Mouse (Mus musculus) left cerebral cortex, postnatal 10 days (tissue): ENCODE data around the gene Lrrc2. TPM values are rescaled to one million over a fixed set of nuclear protein-coding genes. Genes with fewer than 3 reads are reported as not detected.

Experiments
- DNase-seq, 2 experiments: peaks; one replicate each; pipeline ENCODE4 v3.0.0; 2021 to 2022; ENCODE audit warnings: low spot score in 2 of 2, mixed read lengths in 1 of 2; ENCODE audit errors: extremely low spot score in 1 of 2
- intact Hi-C: fragments of 180-260 bp; cut with DNase I; formaldehyde crosslinking; loops from one replicate; pipeline ENCODE4 v1.15.1; 2025
- total RNA-seq, 2 experiments: library from RNA; stranded (reverse); gene quantifications; 2 replicates each; pipeline ENCODE4 v1.2.3; 2021

The Lrrc2 gene
- total RNA-seq, 2 experiments from 2014 or later = 0.92 to 1.6 TPM

DNA sequence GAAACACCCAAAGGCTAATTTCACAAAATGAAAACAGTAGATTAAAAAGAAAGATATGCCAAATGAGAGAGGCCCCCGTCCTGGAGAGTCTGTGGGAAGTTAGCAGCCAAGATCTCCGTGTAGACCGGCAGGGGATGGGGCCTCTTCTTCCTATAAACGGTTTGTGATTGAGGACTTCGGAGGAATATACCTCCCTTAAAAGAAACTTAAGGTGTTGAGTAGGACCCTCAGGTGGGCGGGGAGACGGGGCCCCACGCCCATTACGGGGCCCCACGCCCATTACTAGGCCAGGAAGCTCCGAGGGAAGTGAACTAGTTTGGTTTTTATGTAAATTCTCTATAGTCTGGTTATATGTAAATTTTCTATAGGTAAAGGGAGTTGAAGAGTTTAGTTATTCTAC is 5.4 kb upstream of the Lrrc2 start, which contains the start of gene Tdgf1:
Gene Tdgf1 (minus strand): TSS at position 233 of the 400 bp plus-strand sequence.
- intact Hi-C loops = loop anchor here (10.0 kb wide), 1 partner anchor 221 kb away; no protein-coding TSS in a partner anchor
- no peak for DNase-seq

DNA sequence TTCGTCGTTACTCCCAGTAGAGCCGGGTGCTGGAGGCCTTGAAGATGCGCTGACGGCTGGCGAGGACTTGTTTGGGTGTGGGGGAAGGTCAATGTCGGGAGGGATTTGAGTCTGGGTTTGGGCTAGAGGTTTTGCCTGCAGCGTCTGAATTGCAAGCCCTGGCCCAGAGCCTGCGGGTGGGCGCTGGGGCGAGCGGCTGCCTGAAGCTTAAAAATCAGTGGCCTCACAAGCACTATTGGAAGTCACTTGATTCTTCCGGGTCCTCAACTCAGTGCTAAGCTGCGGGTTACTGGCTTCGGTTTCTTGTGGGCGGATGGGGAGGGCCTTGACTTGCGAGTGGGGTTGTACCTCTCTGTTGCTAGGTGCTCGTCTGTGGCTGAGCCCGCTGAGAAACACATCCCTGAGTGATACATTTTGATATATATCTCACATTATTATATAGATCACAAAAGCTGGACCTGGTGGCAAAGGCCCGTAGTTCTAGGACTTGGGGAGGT is 4.7 kb upstream of the Lrrc2 start:
- no peak for DNase-seq
- intact Hi-C loops = loop anchor here (10.0 kb wide), 1 partner anchor 222 kb away; no protein-coding TSS in a partner anchor

DNA sequence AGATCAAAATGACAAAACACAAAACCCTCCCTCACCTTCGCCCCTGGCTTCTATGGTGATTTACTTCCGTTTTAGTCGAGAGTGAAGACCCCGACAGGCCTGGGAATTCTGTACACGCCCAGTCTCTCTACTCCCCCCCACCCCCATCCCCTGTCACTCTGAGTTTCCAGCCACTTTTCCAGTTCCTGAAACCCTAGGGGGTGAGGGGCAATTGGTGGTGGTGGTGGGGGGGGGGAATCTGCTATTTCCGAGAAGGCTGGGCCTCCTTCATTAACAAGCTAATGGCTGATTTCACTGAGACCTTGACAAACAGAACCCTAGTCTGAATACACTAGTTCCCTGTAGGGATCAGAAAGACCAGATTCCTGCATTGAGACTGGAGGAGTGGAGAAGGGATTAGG is 4.1 kb upstream of the Lrrc2 start:
- intact Hi-C loops = loop anchor here (10.0 kb wide), 1 partner anchor 222 kb away; no protein-coding TSS in a partner anchor
- peak in 1 of 2 experiments; percentile 1 for DNase-seq

GRCm38 (mm10) chr9:110947900-110948299 is 3.4 kb upstream of the Lrrc2 start:
- intact Hi-C loops = loop anchor here (10.0 kb wide), 1 partner anchor 223 kb away; no protein-coding TSS in a partner anchor

DNA sequence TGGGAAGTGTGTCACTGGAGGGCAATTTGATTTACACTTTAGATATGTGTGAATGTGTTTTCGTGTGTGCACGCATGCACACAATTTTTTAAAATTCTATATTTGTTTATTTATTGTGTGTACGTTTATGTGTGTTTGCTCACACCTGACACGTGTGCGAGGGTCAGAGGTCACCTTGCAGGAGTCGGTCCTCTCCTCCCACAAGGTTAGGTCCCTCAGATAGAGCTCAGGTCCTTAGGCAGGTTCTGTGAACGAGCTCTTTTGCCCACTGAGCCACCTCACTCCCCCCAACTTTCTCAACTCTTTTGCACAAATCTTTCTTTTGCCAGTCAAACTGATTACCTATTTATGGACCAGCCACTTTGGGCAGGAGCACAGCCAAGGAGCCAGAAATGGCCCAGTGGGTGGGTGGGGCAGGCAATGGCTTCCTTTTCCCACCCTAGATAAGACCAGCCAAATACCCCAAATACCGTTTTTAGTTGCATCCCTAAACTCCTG is 2.5 kb upstream of the Lrrc2 start:
- intact Hi-C loops = loop anchor here (10.0 kb wide), 1 partner anchor 224 kb away; no protein-coding TSS in a partner anchor

More at GRCm38 (mm10) chr9:110947900-110948299, 3.4 kb upstream of the Lrrc2 start:
- peak in 1 of 2 experiments; percentile 1 for DNase-seq

DNA sequence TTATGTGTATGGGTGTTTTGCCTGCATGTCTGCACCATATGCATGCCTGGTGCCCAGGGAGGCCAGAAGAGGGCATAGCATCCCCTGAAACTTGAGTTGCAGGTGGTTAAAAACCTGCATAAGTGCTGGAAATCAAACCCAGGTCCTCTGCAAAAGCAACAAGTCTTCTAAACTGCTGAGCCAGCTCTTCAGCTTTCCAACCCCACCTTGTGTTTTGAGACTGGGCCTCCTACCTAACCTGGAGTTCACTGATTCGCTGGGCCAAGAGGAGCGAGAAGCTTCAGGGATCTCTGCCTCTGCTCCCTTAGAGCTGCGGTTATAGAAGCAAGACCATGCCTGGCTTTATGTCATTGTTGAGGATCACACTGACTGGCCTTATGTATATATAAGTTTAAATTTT is 1.2 kb upstream of the Lrrc2 start:
- intact Hi-C loops = no loop called here
- no peak for DNase-seq

More for the DNA sequence above, 2.5 kb upstream of the Lrrc2 start:
- DNase-seq = peak in 1 of 2 experiments; percentile 17

- DNase-seq = no peak
- intact Hi-C loops = no loop called here
Observed at GRCm38 (mm10) chr9:110951866-110952265, 521 bp downstream of the Lrrc2 start.

GRCm38 (mm10) chr9:110952398-110952797 is 1.1 kb downstream of the Lrrc2 start:
- DNase-seq = no peak

GRCm38 (mm10) chr9:110952931-110953549 is 1.7 kb downstream of the Lrrc2 start:
- intact Hi-C loops = no loop called here

More at GRCm38 (mm10) chr9:110952398-110952797, 1.1 kb downstream of the Lrrc2 start:
- intact Hi-C loops = no loop called here

DNA sequence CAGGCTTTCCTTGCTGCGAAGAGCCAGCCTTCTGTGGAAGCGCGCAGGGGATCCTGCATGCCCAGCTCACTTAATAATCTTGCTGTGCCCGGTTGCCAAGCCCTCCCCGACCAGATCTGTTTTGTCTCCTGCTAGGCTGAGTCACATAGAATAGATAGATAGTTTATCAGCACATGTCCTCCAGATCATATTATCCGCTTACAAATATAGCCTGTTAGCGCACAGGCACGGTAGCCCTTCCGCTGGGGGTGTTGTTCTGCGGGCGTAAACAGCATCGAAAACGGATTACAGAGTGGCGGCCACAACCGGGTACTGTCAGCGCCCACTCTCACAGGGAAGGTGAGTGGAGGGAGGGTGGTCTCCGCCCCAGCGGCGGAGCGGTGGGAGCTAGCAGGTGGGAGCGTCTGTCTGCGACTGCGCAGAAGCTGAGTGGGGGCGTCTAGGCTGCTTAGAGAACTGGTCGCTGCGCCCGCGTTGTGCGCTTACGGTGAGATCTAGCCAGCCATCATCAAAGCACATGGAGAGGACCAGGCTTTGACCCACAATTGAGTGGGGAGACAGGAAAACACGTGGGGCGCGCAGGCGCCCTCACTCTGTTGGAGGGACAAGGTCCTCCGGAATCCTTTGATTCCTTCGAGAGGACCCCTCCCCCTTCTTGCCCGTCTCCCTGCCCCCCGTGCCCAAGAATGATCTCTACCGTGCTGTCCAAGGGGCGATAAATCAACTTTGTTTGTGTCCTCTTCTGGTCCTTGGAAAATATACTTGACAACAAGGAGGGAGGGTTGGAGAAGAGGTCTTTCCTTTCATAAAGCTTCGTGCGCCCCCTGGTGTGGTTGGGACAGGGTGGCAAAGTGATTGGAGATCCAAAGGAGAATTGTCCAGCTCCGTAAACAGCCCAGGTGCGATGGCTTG is 2.5 kb downstream of the Lrrc2 start:
- DNase-seq = peak; percentile 63 to 82
- intact Hi-C loops = no loop called here

More at GRCm38 (mm10) chr9:110952931-110953549, 1.7 kb downstream of the Lrrc2 start:
- no peak for DNase-seq

GRCm38 (mm10) chr9:110954681-110955445 is 3.5 kb downstream of the Lrrc2 start:
- intact Hi-C loops = no loop called here
- peak in 1 of 2 experiments; percentile 5 for DNase-seq

DNA sequence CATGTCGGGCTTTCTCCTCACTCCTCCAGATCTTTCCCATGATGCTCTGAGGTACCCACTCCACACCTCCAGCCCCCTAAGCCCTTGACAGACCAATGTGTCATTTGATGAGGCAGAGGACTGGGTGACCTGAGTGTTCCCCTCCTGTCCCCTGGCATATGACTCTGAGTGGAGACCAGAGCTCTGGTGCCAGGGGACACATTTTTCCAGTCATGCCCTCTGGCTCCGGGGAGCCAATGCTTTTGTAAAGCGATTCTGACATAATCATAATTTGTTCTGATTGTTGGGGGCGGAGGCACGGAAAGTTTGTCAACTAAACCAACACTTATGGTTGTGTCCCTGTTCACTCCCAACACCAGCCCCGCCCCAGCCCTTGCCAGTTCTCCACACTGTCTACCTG is 4.6 kb downstream of the Lrrc2 start:
- DNase-seq = no peak
- intact Hi-C loops = no loop called here

DNA sequence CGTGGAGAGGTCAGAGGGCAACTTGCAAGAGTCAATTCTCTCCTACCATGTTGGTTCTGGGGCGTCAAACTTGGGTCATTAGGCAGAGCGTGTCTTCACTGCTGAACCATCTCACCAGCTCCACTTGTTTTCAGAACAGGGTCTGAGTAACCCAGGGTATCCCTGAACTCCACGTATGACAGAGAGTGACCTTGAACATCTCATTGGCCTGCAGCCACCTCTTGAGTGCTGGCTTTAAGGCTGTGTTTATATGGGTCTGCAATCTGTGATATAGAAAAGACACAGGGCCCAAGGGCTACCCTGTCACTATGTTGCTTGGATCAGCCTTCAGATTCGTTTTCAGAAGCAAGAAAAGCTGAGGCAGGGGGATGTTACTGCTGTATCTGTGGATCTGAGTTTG is 8.3 kb downstream of the Lrrc2 start:
- intact Hi-C loops = no loop called here

GRCm38 (mm10) chr9:110960230-110961149 is 9.1 kb downstream of the Lrrc2 start:
- intact Hi-C loops = no loop called here
- DNase-seq = peak in 1 of 2 experiments; percentile 8

More for the DNA sequence above, 8.3 kb downstream of the Lrrc2 start:
- peak in 1 of 2 experiments; percentile 5 for DNase-seq

DNA sequence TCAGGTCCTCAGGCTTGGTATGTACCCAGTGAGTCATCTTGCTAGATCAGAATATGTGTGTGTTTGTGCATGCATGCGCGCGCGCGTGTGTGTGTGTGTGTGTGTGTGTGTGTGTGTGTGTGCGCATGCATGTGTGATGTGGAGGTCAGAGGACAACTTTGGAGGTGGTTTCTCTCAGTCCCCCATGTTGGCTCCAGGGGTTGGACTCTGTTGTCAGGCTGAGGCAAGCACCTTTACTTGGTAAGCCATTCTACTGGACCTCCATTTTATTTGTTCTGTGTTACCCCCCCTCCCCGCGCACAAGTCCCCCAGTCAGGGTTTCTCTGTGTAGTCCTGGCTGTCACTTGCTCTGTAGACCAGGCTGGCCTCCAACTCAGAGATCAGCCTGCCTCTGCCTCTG is 10.0 kb downstream of the Lrrc2 start:
- intact Hi-C loops = no loop called here
- peak in 1 of 2 experiments; percentile 3 for DNase-seq

GRCm38 (mm10) chr9:110963566-110964115 is 12.3 kb downstream of the Lrrc2 start:
- peak in 1 of 2 experiments; percentile 11 for DNase-seq
- intact Hi-C loops = no loop called here
